Mouse (Mus musculus) limb, embryonic 11.5 days (tissue): ENCODE measurements around the gene Bace1. TPM values are rescaled to one million over a fixed set of nuclear protein-coding genes. Genes with fewer than 3 reads are reported as not detected.
A peak's percentile ranks its signal among the peaks of the same experiment; 100 is the strongest.

Experiments used
- ATAC-seq: fragments of 200-750 bp; cut with Nextera tagmentation; 2 replicates; pipeline ENCODE4 v1.8.0; 2017; ENCODE audit warnings: low read depth; ENCODE audit not compliant: insufficient number of reproducible peaks, low FRiP score, low TSS enrichment
- DNase-seq: peaks from one replicate; pipeline ENCODE4 v3.0.0-alpha.2; 2015; ENCODE audit warnings: low spot score
- H3K27ac ChIP-seq: fragments of 300-500 bp; sonication (generic); replicated peaks from 2 replicates; pipeline ENCODE4 v1.5.1; 2014; ENCODE audit warnings: low read depth, mild to moderate bottlenecking, low read length
- H3K27me3 ChIP-seq: fragments of 300-500 bp; sonication (generic); 2 replicates; pipeline ENCODE4 v1.6.1; 2014; ENCODE audit warnings: mild to moderate bottlenecking, low read length, mixed read lengths; ENCODE audit not compliant: control insufficient read depth, insufficient read depth
- H3K36me3 ChIP-seq: fragments of 300-500 bp; sonication (generic); 2 replicates; pipeline ENCODE4 v1.6.1; 2014; ENCODE audit warnings: mild to moderate bottlenecking, low read length, moderate library complexity, mixed read lengths; ENCODE audit not compliant: control insufficient read depth, insufficient read depth
- H3K4me1 ChIP-seq: fragments of 300-500 bp; sonication (generic); 2 replicates; pipeline ENCODE4 v1.6.1; 2014; ENCODE audit warnings: low read length, mixed read lengths; ENCODE audit not compliant: control insufficient read depth, insufficient read depth
- H3K4me2 ChIP-seq: fragments of 300-500 bp; sonication (generic); 2 replicates; pipeline ENCODE4 v1.6.1; 2014; ENCODE audit warnings: low read depth, mild to moderate bottlenecking, moderate library complexity; ENCODE audit not compliant: severe bottlenecking
- H3K4me3 ChIP-seq: fragments of 300-500 bp; sonication (generic); 2 replicates; pipeline ENCODE4 v1.5.1; 2014; ENCODE audit warnings: low read depth, low read length
- H3K9ac ChIP-seq: fragments of 300-500 bp; sonication (generic); 2 replicates; pipeline ENCODE4 v1.6.1; 2014; ENCODE audit warnings: mild to moderate bottlenecking, low read length
- H3K9me3 ChIP-seq: fragments of 300-500 bp; sonication (generic); 2 replicates; pipeline ENCODE4 v1.6.1; 2016; ENCODE audit warnings: low read length; ENCODE audit not compliant: control insufficient read depth
- WGBS: fragments of 180-500 bp; shearing (Covaris S2); extraction: QIAGEN DNeasy Blood & Tissue Kit; methylation state at CpG from one replicate; pipeline ENCODE4 v1.1.7; 2014; 5-methylcytosine and 5-hydroxymethylcytosine counted together
- polyA plus RNA-seq: library from polyadenylated mRNA; unstranded; fragments of >200 nt; fragmentation: Nextera tagmentation; extraction: Ambion mirVana; gene quantifications from 2 replicates; pipeline ENCODE4 v1.2.1, GENCODE M21; 2014

Bace1 gene
- polyA plus RNA-seq, 1 experiment from 2014 or later: 22.9 TPM

- ATAC-seq: no peak
- no peaks in the 10 kb centered on the region for H3K9me3 ChIP-seq
- H3K27me3 ChIP-seq: no peaks in the 10 kb centered on the region
- H3K36me3 ChIP-seq: no peaks in the 10 kb centered on the region; the same call in 1 of the 2 replicates
- 86% methylated on average over 2 of the region's 2 CpGs for WGBS
- H3K27ac ChIP-seq: no peak overlapping the region
- no peak overlapping the region for H3K4me3 ChIP-seq
- no peaks in the 10 kb centered on the region for H3K4me1 ChIP-seq
- no peak for DNase-seq
- H3K9ac ChIP-seq: no peak overlapping the region
- no peak overlapping the region for H3K4me2 ChIP-seq
Observed at GRCm38 (mm10) chr9:45877928-45878327, 39.5 kb downstream of the Bace1 start.

DNA sequence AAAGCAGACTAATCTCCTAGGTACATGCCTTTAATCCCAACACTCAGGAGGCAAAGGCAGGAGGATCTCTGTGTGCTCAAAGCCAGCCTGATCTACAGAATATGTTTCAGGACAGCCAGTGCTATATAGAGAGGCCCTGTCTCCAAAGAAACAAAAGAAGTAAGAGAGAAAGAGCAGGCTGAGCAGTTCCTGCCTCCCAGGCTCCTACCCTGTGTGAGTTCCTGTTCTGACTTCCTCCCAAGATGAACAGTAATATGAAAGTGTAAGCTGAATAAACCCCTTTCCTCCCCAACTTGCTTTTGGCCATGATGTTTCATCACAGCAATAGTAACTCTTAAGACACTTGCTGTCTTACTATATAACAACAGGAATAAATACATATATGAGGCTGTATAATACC lies 55.3 kb downstream of the Bace1 start:
- no peak overlapping the region for H3K4me3 ChIP-seq
- peaks cover 17% of the 10 kb centered on the region; the same call in 1 of the 2 replicates for H3K36me3 ChIP-seq
- H3K9ac ChIP-seq: no peak overlapping the region
- no peak overlapping the region for H3K4me2 ChIP-seq
- H3K4me1 ChIP-seq: no peaks in the 10 kb centered on the region
- H3K9me3 ChIP-seq: no peaks in the 10 kb centered on the region
- no peak for ATAC-seq
- H3K27me3 ChIP-seq: no peaks in the 10 kb centered on the region
- H3K27ac ChIP-seq: no peak overlapping the region
- DNase-seq: no peak

DNA sequence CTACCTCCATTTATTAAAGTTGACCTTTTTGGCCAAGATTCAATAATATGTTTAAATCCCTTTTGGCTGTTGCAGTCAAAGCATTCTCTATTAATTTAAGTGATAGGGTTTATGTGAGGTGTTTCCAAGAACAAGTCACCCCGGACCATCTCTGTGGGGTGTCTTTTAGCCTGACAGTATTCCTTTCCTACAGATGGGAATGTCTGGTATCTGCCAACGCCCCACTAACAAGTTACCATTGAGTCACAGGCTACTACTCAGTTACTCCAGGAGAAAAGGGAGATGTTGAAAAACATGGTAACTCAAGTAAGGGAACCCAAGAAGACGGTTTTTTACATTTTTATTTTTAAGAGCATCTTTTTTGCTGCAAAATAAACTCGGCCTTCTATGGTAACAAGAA lies 66.8 kb downstream of the Bace1 start:
- H3K9me3 ChIP-seq: no peaks in the 10 kb centered on the region
- H3K4me3 ChIP-seq: peak overlapping the region; percentile 88
- H3K9ac ChIP-seq: no peak overlapping the region; the same call in 1 of the 2 replicates
- no peak for DNase-seq
- ATAC-seq: no peak
- H3K27me3 ChIP-seq: no peaks in the 10 kb centered on the region
- H3K36me3 ChIP-seq: peaks cover 5% of the 10 kb centered on the region
- H3K4me1 ChIP-seq: peaks cover 8% of the 10 kb centered on the region; the same call in 1 of the 2 replicates
- WGBS: 52% methylated on average over 4 of the region's 4 CpGs
- H3K27ac ChIP-seq: no peak overlapping the region
- H3K4me2 ChIP-seq: peak overlapping the region; percentile 74

- ATAC-seq (peak; percentile 46; the same call in 1 of the 2 replicates), DNase-seq (peak; percentile 63)
- under 1% methylated on average over 23 of the region's 27 CpGs for WGBS
- Histone ChIP-seq H3K9ac (peak overlapping the region; percentile 90), H3K27me3 (no peaks in the 10 kb centered on the region), H3K4me3 (peak overlapping the region; percentile 88), H3K9me3 (no peaks in the 10 kb centered on the region), H3K4me2 (peak overlapping the region; percentile 74), H3K36me3 (peaks cover 5% of the 10 kb centered on the region), H3K27ac (peak overlapping the region; percentile 82), H3K4me1 (peaks cover 8% of the 10 kb centered on the region; the same call in 1 of the 2 replicates)
Observed at GRCm38 (mm10) chr9:45905811-45906237, 67.4 kb downstream of the Bace1 start.

- Histone ChIP-seq H3K27ac (peak within 1 kb of the TSS; percentile 82), H3K4me3 (peak within 1 kb of the TSS; percentile 88), H3K4me2 (peak within 1 kb of the TSS; percentile 80), H3K9ac (peak within 1 kb of the TSS; percentile 90), H3K4me1 (peaks cover 8% of the 10 kb centered on the region; the same call in 1 of the 2 replicates), H3K9me3 (no peaks in the 10 kb centered on the region), H3K36me3 (peaks cover 5% of the 10 kb centered on the region), H3K27me3 (no peaks in the 10 kb centered on the region)
- DNase-seq: peak; percentile 92
- under 1% methylated on average over 65 of the region's 80 CpGs for WGBS
- ATAC-seq: peak; percentile 91
Observed at GRCm38 (mm10) chr9:45906355-45907077, 68.1 kb downstream of the Bace1 start, which contains the start of the genes Pcsk7 and Rnf214. Gene Pcsk7 (plus strand): TSS chr9:45906497. Gene Rnf214 (minus strand): TSS chr9:45906911.

DNA sequence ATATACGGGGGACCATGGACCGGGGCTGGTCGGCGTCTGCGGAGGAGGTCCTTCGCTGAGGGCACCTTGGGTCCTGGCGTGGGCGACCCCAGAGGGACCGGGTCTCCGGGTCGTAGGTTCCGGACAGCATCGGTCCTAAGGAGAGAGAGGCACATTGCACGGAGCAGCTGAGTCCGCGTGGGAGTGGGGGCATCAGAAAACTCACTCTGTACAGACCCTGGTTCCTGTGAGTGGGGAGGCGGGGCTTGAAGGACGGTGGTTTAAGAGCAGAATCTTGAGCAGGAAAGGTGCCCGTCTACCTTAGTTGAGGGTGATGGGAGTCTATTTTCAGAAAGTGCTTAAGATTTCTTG lies 68.7 kb downstream of the Bace1 start:
- H3K9me3 ChIP-seq: no peaks in the 10 kb centered on the region
- H3K27ac ChIP-seq: no peak overlapping the region
- H3K4me3 ChIP-seq: peak overlapping the region; percentile 88
- peak overlapping the region; percentile 80 for H3K4me2 ChIP-seq
- H3K27me3 ChIP-seq: no peaks in the 10 kb centered on the region
- H3K36me3 ChIP-seq: peaks cover 5% of the 10 kb centered on the region
- peaks cover 8% of the 10 kb centered on the region; the same call in 1 of the 2 replicates for H3K4me1 ChIP-seq
- WGBS: under 1% methylated on average over 19 of the region's 19 CpGs
- H3K9ac ChIP-seq: peak overlapping the region; percentile 90
- ATAC-seq (peak; percentile 47; the same call in 1 of the 2 replicates), DNase-seq (no peak)

- no peaks in the 10 kb centered on the region for H3K27me3 ChIP-seq
- H3K4me1 ChIP-seq: peaks cover 5% of the 10 kb centered on the region; the same call in 1 of the 2 replicates
- no peak overlapping the region for H3K9ac ChIP-seq
- no peak overlapping the region for H3K27ac ChIP-seq
- peaks cover 18% of the 10 kb centered on the region for H3K36me3 ChIP-seq
- no peak for ATAC-seq
- no peak overlapping the region for H3K4me2 ChIP-seq
- WGBS: 94% methylated on average over 3 of the region's 3 CpGs
- DNase-seq: no peak
- no peak overlapping the region for H3K4me3 ChIP-seq
- H3K9me3 ChIP-seq: no peaks in the 10 kb centered on the region
Observed at GRCm38 (mm10) chr9:45910995-45911394, 72.6 kb downstream of the Bace1 start.

GRCm38 (mm10) chr9:45911673-45912072 lies 73.3 kb downstream of the Bace1 start:
- no peak overlapping the region for H3K4me2 ChIP-seq
- H3K4me3 ChIP-seq: no peak overlapping the region
- DNase-seq (peak; percentile 52), ATAC-seq (no peak)
- no peak overlapping the region for H3K9ac ChIP-seq
- 64% methylated on average over 1 of the region's 1 CpGs for WGBS
- H3K27ac ChIP-seq: no peak overlapping the region
- peaks cover 5% of the 10 kb centered on the region; the same call in 1 of the 2 replicates for H3K4me1 ChIP-seq
- no peaks in the 10 kb centered on the region for H3K27me3 ChIP-seq
- peaks cover 19% of the 10 kb centered on the region for H3K36me3 ChIP-seq
- H3K9me3 ChIP-seq: no peaks in the 10 kb centered on the region
